ENCODE assay signal across 13 mouse cellular contexts in genomic region chr17:11303116-11303515, GRCm38 (mm10).
DNase-seq lines count a peak whose midpoint lies in the region; ATAC-seq lines count a peak whose summit lies in the region.
"Had no signal": no experiment of that assay in that cellular context is flagged by ENCODE, and none has a peak within 500 bp of the region (broad histone marks: within the 10 kb centered on the region; RNA-seq: fewer than 3 reads in every experiment).

No protein-coding gene starts in this region.

- no peaks in the 10 kb centered on the region for H3K36me3 ChIP-seq in midbrain, embryonic 14.5 days (ENCODE audit: control insufficient read depth, insufficient read depth, low read length)
- H3K36me3 ChIP-seq: G1E had no signal

- peak; percentile 45 to 54 for DNase-seq in cerebellum, postnatal 14 days
- DNase-seq in adrenal gland, adult 18-20 months (ENCODE audit: low spot score in 2 of 2), result peak; percentile 30 to 34
- DNase-seq in frontal cortex, postnatal 25 days (ENCODE audit: low spot score in 2 of 2), result peak; percentile 20
- DNase-seq in left cerebral cortex, postnatal 25 days (ENCODE audit: low spot score in 2 of 2), result peak; percentile 29 to 80
- DNase-seq in midbrain, embryonic 14.5 days, result no peak
- DNase-seq in c-Kit-positive CD71-positive TER-119-positive erythroid progenitor cells, embryonic 14.5 days (ENCODE audit: low spot score), result no peak
- no peak for DNase-seq in gastrocnemius, postnatal 36 days
- DNase-seq: thymus, postnatal 25 days had no signal

- H3K4me2 ChIP-seq in midbrain, embryonic 14.5 days (ENCODE audit: low read length), result no peak overlapping the region

- H3K27me3 ChIP-seq in midbrain, embryonic 14.5 days (ENCODE audit: control insufficient read depth, insufficient read depth, low read length), result no peaks in the 10 kb centered on the region

- H3K9me3 ChIP-seq in midbrain, embryonic 14.5 days (ENCODE audit: control insufficient read depth, low read length), result no peaks in the 10 kb centered on the region
- H3K9me3 ChIP-seq: G1E had no signal

- ATAC-seq in cerebellum, adult (ENCODE audit: insufficient number of reproducible peaks, low FRiP score, low TSS enrichment), result no peak
- ATAC-seq in midbrain, embryonic 14.5 days (ENCODE audit: low FRiP score, low TSS enrichment), result no peak
- ATAC-seq: activated CD4-positive, CD25-positive, alpha-beta regulatory T cell, adult 4 months had no signal

- H3K4me1 ChIP-seq in midbrain, embryonic 14.5 days (ENCODE audit: control insufficient read depth, insufficient read depth, low read length), result no peaks in the 10 kb centered on the region

- H3K27ac ChIP-seq in midbrain, embryonic 14.5 days (replicated peaks; ENCODE audit: low read depth, low read length), result no peak overlapping the region
- H3K27ac ChIP-seq: liver, embryonic 14.5 days; macrophage had no signal

- no peak overlapping the region for H3K4me3 ChIP-seq in midbrain, embryonic 14.5 days (replicated peaks; ENCODE audit: low read depth, low read length)

- WGBS in midbrain, embryonic 14.5 days, result 69% methylated on average over 9 of the region's 9 CpGs

- intact Hi-C loops in left cerebral cortex, postnatal 25 days (cut with DNase I), result no loop called here
- intact Hi-C loops in gastrocnemius, postnatal 36 days (cut with DNase I), result no loop called here

- H3K9ac ChIP-seq in midbrain, embryonic 14.5 days (replicated peaks; ENCODE audit: low read length), result no peak overlapping the region
- H3K9ac ChIP-seq: liver, embryonic 14.5 days had no signal

Comparison
In these comparisons a context has a peak if more than half of its experiments do, and no peak if none do; other contexts are left out.
1. DNase-seq: peak in cerebellum, postnatal 14 days (2 of 2), adrenal gland, adult 18-20 months (2 of 2), frontal cortex, postnatal 25 days (2 of 2) and left cerebral cortex, postnatal 25 days (2 of 2); none in midbrain, embryonic 14.5 days (single experiment), c-Kit-positive CD71-positive TER-119-positive erythroid progenitor cells, embryonic 14.5 days (single experiment) and gastrocnemius, postnatal 36 days (0 of 2).